Mouse (Mus musculus) myocyte (in vitro differentiated cells): Measurements from ENCODE around the gene Dnajc30.

Experiments used
- E2F4 ChIP-seq: IDR thresholded peaks from one replicate; pipeline ENCODE4 v1.6.1; 2011; ENCODE audit warnings: mild to moderate bottlenecking, control low read depth, moderate library complexity; ENCODE audit not compliant: insufficient read depth
- MYOG ChIP-seq, 3 experiments: IDR thresholded peaks; one replicate each; pipeline ENCODE4 v1.6.1; 2011; ENCODE audit warnings: control low read depth in 2 of 3, low read depth in 2 of 3, mild to moderate bottlenecking in 2 of 3; ENCODE audit not compliant: insufficient read length in 2 of 3, control insufficient read depth in 1 of 3, insufficient read depth in 1 of 3
- POLR2A ChIP-seq: IDR thresholded peaks from one replicate; pipeline ENCODE4 v1.6.1; 2011; ENCODE audit warnings: low read depth, mild to moderate bottlenecking, control low read depth, moderate library complexity; ENCODE audit not compliant: insufficient read length
- TCF12 ChIP-seq: IDR thresholded peaks from one replicate; pipeline ENCODE4 v1.6.1; 2011; ENCODE audit warnings: mild to moderate bottlenecking, control low read depth; ENCODE audit not compliant: poor library complexity, insufficient read depth, severe bottlenecking
- TCF3 ChIP-seq: IDR thresholded peaks from one replicate; pipeline ENCODE4 v1.6.1; 2011; ENCODE audit warnings: low read depth, control low read depth; ENCODE audit not compliant: insufficient read length
- USF1 ChIP-seq: IDR thresholded peaks from one replicate; pipeline ENCODE4 v1.6.1; 2011; ENCODE audit warnings: low read depth, mild to moderate bottlenecking, control low read depth, moderate library complexity

GRCm38 (mm10) chr5:135023344-135024173, 40.4 kb upstream of the Dnajc30 start, which contains the start of gene Stx1a:
- TF ChIP-seq TCF12 (no peak), MYOG (IDR thresholded peaks at IDR 0.05; ENCODE audit: control insufficient read depth in 1 of 3, insufficient read depth in 1 of 3, insufficient read length in 2 of 3, low read depth in 2 of 3) (no peak), E2F4 (no peak), TCF3 (no peak), POLR2A (peak; percentile 89), USF1 (no peak)
